Mouse (Mus musculus) pancreas, adult 10 weeks (tissue): ENCODE data around the gene 5430419D17Rik. TPM values are rescaled to one million over a fixed set of nuclear protein-coding genes. Genes with fewer than 3 reads are reported as not detected.

Source experiments
- polyA plus RNA-seq: library from polyadenylated mRNA; stranded (reverse); fragments of 350-450 nt; fragmentation: Illumina TruSeq; extraction: RNeasy Lipid Tissue Mini Kit (QIAGEN cat#74804); gene quantifications from one replicate; pipeline ENCODE4 v1.2.3, GENCODE M21; 2015; ENCODE audit warnings: low read depth, low replicate concordance; ENCODE audit not compliant: insufficient read depth

5430419D17Rik gene
- polyA plus RNA-seq: 13.4 TPM

GRCm38 (mm10) chr7:131174121-131174520 lies at the start of gene 5430419D17Rik:
Gene 5430419D17Rik, plus strand, starts transcription at chr7:131174402.

GRCm38 (mm10) chr7:131146214-131146613 lies 28.0 kb upstream of the 5430419D17Rik start, which contains the start of gene 4933402N03Rik:
Gene 4933402N03Rik, minus strand, starts transcription at chr7:131146314.

GRCm38 (mm10) chr7:131322192-131322591 lies 148.0 kb downstream of the 5430419D17Rik start, which contains the start of gene Cuzd1:
Gene Cuzd1, minus strand, starts transcription at chr7:131322292.

GRCm38 (mm10) chr7:131329416-131329815 lies 155.2 kb downstream of the 5430419D17Rik start, which contains the start of gene Fam24b:
Gene Fam24b, minus strand, starts transcription at chr7:131329516.

GRCm38 (mm10) chr7:131333564-131333963 lies 159.4 kb downstream of the 5430419D17Rik start, which contains the start of gene Fam24a:
Gene Fam24a, plus strand, starts transcription at chr7:131333864.

Other genes with a start within 250 kb of the 5430419D17Rik start
- 32.4 TPM for gene Htra1, start 238.3 kb upstream of the 5430419D17Rik start, polyA plus RNA-seq
- gene Dmbt1, start 142.3 kb upstream of the 5430419D17Rik start, polyA plus RNA-seq: 2,473 TPM
- gene 4933402N03Rik, start 28.1 kb upstream of the 5430419D17Rik start, polyA plus RNA-seq: not detected
- gene Cuzd1, start 147.9 kb downstream of the 5430419D17Rik start, polyA plus RNA-seq: 330 TPM
- gene Fam24b, start 155.1 kb downstream of the 5430419D17Rik start, polyA plus RNA-seq: not detected
- gene Fam24a, start 159.5 kb downstream of the 5430419D17Rik start, polyA plus RNA-seq: not detected
- 1.2 TPM for gene 2310057M21Rik, start 188.4 kb downstream of the 5430419D17Rik start, polyA plus RNA-seq
- gene Pstk, start 196.7 kb downstream of the 5430419D17Rik start, polyA plus RNA-seq: 8.9 TPM
- 3.4 TPM for gene Ikzf5, start 236.1 kb downstream of the 5430419D17Rik start, polyA plus RNA-seq
- 13.9 TPM for gene Acadsb, start 236.2 kb downstream of the 5430419D17Rik start, polyA plus RNA-seq